Mouse (Mus musculus): ENCODE results near the gene Tgoln1.
A peak's percentile ranks its signal among the peaks of the same experiment; 100 is the strongest.

DNA sequence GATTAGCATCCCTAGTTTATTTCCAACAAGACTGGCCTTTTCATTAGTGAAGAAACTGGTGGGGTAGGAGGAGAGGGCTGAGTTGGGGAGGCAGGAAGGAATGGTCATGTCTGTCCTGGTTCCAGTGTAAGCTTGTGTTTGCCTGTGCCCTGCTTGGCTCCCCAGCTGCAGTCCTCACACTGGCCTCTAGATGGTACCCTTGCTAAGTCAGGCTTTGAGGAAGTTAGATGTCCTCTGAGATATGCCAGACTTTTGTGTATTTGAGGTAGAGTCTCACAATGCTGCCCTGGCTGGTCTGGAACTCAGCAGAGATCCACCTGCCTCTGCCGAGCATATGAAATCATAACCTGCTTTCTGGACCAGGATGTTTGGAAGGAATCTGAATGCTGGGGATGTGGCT is 15.1 kb downstream of the Tgoln1 start:
- TF ChIP-seq CTCF (IDR thresholded peaks at IDR 0.05; ENCODE audit: control insufficient read depth, insufficient read depth, insufficient replicate concordance, low read depth, low read length) (peak; percentile 78; the same call in 1 of the 2 replicates), POLR2A (IDR thresholded peaks at IDR 0.05; ENCODE audit: control insufficient read depth, low read depth, low read length) (no peak)

Data from testis, adult 2 months (tissue).